Mouse (Mus musculus): ENCODE measurements around the gene Eml6. TPM values are rescaled to one million over a fixed set of nuclear protein-coding genes. Genes with fewer than 3 reads are reported as not detected.
"Not testable (repeated sequence)": the region's sequence is repeated elsewhere in the genome, so short reads cannot be mapped to it uniquely, and the experiment has no call there.

The Eml6 gene
- polyA plus RNA-seq, 1 experiment from 2014 or later, result 4.0 TPM

DNA sequence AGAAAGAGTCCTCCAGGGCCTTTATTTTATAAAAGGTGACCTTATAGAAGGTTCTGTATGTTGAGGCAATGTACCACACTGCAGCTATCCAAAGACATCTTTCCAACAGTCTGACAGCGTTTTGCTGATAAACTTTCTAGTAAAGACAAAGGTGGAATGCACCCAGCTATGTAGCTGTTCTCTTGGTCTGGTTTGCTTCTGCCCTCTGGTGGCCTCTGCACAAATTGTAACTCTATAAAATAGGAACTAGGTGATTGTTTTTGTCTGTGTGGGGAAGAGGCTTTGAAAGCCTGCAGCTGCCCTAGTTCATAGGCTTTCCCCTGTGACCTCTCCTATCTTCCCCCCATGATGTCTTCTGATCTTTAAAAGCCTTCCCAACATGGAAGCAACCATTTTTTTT is 140.7 kb downstream of the Eml6 start:
- H3K27ac ChIP-seq, result no peak overlapping the region
- H3K27me3 ChIP-seq, result peaks cover 19% of the 10 kb centered on the region
- H3K9me3 ChIP-seq, result no peaks in the 10 kb centered on the region
- H3K9ac ChIP-seq (replicated peaks), result no peak overlapping the region
- no peak overlapping the region for H3K4me3 ChIP-seq (replicated peaks)
- no peaks in the 10 kb centered on the region for H3K4me1 ChIP-seq (replicated peaks)
- ATAC-seq, result peak; percentile 76
- no peak overlapping the region for H3K4me2 ChIP-seq (replicated peaks)
- WGBS, result 10% methylated on average over 1 of the region's 1 CpGs
- H3K36me3 ChIP-seq, result no peaks in the 10 kb centered on the region

DNA sequence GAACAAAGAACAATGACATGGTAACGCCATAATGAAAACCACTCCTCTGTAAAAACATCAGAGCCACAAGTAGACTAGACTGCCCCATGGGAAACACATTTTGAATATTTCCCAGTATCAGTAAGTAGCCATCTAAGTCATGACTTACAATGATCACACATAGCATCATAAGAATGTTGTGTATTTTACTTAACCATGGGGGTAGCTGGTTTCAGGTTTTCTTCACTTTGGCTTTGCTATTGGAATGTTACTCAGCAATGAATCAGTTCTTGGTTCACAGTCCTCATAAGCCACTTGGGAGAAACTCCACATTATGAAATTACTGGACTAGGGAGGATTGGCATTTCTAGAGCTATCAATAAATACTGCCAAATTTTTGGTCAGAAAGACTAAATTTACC is 141.5 kb downstream of the Eml6 start:
- H3K4me2 ChIP-seq (replicated peaks), result no peak overlapping the region
- ATAC-seq, result no peak
- no peaks in the 10 kb centered on the region for H3K9me3 ChIP-seq
- WGBS, result 73% methylated on average over 1 of the region's 1 CpGs
- H3K4me3 ChIP-seq (replicated peaks), result no peak overlapping the region
- no peaks in the 10 kb centered on the region for H3K4me1 ChIP-seq (replicated peaks)
- H3K36me3 ChIP-seq, result no peaks in the 10 kb centered on the region
- no peak overlapping the region for H3K27ac ChIP-seq
- H3K27me3 ChIP-seq, result peaks cover 26% of the 10 kb centered on the region
- H3K9ac ChIP-seq (replicated peaks), result no peak overlapping the region

DNA sequence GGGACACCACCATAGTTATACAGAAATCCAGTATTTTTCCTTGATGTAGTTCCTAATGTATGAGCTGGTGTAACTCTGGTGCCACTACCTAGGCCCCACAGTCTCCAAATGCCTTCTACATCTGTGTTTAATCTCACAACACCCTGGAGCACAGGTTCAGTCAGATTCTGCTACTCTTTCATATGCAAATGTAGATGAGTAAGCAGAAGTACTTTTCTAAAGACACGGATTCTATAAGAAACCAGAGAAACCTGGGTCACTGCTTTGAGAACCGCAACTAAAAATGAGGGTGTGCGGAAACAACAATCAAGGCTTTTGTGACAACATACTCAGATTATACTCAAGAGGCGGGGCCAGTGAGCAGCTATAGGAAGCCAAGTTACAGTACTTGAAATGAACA is 142.8 kb downstream of the Eml6 start:
- Histone ChIP-seq H3K4me1 (replicated peaks) (no peaks in the 10 kb centered on the region), H3K9me3 (0 out of 2 replicates have a peak, but pooled peaks cover 3% of the 10 kb centered on the region), H3K27me3 (peaks cover 35% of the 10 kb centered on the region), H3K9ac (replicated peaks) (no peak overlapping the region), H3K4me3 (replicated peaks) (no peak overlapping the region), H3K27ac (no peak overlapping the region), H3K36me3 (no peaks in the 10 kb centered on the region), H3K4me2 (replicated peaks) (no peak overlapping the region)
- ATAC-seq, result no peak
- 51% methylated on average over 4 of the region's 4 CpGs for WGBS

DNA sequence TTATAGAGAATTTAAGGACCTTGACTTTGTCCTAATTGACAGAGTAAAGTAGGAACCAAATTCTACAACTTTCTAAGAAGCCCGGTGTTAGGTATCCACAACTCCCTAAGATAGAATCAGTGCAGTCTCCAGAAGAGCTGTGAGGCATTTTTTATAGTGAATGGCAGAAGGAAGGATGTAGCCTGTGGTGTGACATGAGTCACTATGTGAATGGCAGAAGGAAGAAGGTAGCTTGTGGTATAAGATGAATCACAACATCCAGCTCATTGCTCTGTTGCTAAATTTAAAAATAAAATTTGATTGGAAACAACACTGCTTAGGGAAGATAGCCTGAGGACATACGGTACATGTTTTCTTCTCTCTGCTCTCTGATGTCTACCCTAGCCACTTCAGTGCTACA is 146.2 kb downstream of the Eml6 start:
- no peak for ATAC-seq
- H3K27me3 ChIP-seq, result peaks cover 41% of the 10 kb centered on the region
- no peaks in the 10 kb centered on the region for H3K36me3 ChIP-seq
- no peak overlapping the region for H3K4me2 ChIP-seq (replicated peaks)
- H3K4me3 ChIP-seq (replicated peaks), result no peak overlapping the region
- H3K27ac ChIP-seq, result no peak overlapping the region
- peaks cover 10% of the 10 kb centered on the region for H3K4me1 ChIP-seq (replicated peaks)
- no peak overlapping the region for H3K9ac ChIP-seq (replicated peaks)
- H3K9me3 ChIP-seq, result 0 out of 2 replicates have a peak, but pooled peaks cover 3% of the 10 kb centered on the region
- WGBS, result 95% methylated on average over 2 of the region's 2 CpGs

DNA sequence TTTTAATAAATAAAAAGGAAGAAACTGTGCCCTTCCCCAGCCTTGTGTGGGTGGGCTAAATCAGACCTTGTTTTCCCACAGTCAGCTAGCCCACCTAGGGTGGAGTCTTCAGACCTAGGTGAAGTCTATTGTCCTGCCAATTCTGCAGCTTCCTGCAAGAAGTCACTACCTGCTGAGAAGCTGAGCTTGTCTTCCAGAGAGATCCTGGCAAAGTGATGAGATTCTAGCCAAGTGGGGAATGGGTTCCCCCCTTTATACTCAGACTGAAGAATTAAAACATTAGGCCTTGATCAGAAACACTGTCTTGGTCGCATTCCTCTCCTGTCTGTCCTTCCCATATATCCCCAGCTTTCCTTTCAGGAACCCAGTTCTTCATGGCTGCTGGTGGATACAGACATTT is 147.9 kb downstream of the Eml6 start:
- ATAC-seq, result no peak
- H3K4me2 ChIP-seq (replicated peaks), result no peak overlapping the region
- H3K36me3 ChIP-seq, result no peaks in the 10 kb centered on the region
- no peak overlapping the region for H3K4me3 ChIP-seq (replicated peaks)
- H3K9me3 ChIP-seq, result 0 out of 2 replicates have a peak, but pooled peaks cover 3% of the 10 kb centered on the region
- 82% methylated on average over 1 of the region's 1 CpGs for WGBS
- peaks cover 10% of the 10 kb centered on the region for H3K4me1 ChIP-seq (replicated peaks)
- H3K27me3 ChIP-seq, result peaks cover 43% of the 10 kb centered on the region
- no peak overlapping the region for H3K27ac ChIP-seq
- no peak overlapping the region for H3K9ac ChIP-seq (replicated peaks)

DNA sequence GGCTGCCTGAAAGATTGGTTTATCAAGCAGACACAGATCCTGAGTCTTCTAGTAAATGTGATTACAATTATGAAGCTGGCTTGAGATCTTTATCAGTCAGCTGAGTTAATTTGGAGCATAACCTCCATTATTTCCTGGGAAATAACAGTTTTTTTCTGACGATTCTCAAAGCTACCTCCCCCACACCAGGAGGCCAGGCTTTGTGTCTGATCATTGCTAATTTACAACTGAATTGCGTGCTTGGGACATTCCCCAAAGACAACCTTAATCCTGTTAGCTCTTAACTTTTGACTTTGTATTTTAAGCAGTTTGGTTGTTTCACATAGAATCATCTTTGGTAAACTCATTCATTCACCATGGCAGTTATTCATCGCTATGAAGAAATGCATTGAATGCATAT is 148.6 kb downstream of the Eml6 start:
- H3K4me2 ChIP-seq (replicated peaks), result no peak overlapping the region
- no peak overlapping the region for H3K9ac ChIP-seq (replicated peaks)
- peaks cover 47% of the 10 kb centered on the region for H3K27me3 ChIP-seq
- no peak for ATAC-seq
- H3K4me1 ChIP-seq (replicated peaks), result peaks cover 10% of the 10 kb centered on the region
- no peaks in the 10 kb centered on the region for H3K36me3 ChIP-seq
- no peak overlapping the region for H3K27ac ChIP-seq
- WGBS, result 14% methylated on average over 3 of the region's 3 CpGs
- H3K9me3 ChIP-seq, result 0 out of 2 replicates have a peak, but pooled peaks cover 3% of the 10 kb centered on the region
- H3K4me3 ChIP-seq (replicated peaks), result no peak overlapping the region

DNA sequence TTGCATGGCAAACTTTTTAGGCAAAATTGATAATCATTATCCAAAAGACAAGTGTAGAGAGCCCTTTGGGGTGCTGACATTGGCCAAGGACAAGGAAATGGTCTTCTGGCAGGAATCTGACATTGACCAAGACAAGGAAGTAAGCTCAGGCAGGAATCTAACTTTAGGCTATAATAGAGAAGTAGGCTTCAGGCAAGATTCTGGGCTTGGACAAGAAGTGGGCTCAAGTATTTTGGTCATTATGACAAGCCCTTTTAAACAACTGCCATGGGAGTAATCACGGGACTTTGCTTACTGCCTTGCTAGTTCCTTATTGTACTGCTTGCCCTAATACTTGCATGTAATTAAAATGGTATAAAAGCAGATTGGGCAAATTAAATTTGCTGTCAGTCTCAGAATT is 151.1 kb downstream of the Eml6 start:
- not testable (repeated sequence) for H3K4me3 ChIP-seq (replicated peaks)
- whole genome bisulfite sequencing, result 70% methylated on average over 1 of the region's 1 CpGs
- H3K27me3 ChIP-seq, result peaks cover 30% of the 10 kb centered on the region

DNA sequence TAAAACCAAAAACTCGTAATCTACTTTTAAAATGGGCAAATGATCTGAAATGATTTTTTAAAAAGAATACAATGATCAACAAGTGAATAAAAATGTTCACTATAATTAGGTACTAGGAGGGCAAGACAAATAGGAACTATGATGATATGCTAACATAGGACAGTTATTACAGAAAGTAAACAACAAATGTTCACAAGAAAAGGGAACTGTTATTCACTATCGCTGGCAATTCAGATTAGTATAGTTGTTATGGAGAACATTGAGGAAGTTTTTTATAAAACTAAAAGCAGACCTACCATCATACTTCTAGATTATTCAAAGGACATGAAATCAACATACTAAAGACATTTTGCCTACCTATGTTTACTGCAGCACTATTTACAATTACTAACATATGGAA is 155.7 kb downstream of the Eml6 start:
- no peak for ATAC-seq
- Histone ChIP-seq H3K9ac (replicated peaks) (no peak overlapping the region), H3K4me2 (replicated peaks) (no peak overlapping the region), H3K4me1 (replicated peaks) (no peaks in the 10 kb centered on the region), H3K27ac (no peak overlapping the region), H3K4me3 (replicated peaks) (no peak overlapping the region), H3K36me3 (no peaks in the 10 kb centered on the region), H3K27me3 (peaks cover 17% of the 10 kb centered on the region; the same call in 1 of the 2 replicates), H3K9me3 (no peaks in the 10 kb centered on the region)
- 90% methylated on average over 2 of the region's 2 CpGs for WGBS

More for the DNA sequence above, 151.1 kb downstream of the Eml6 start:
- not testable (repeated sequence) for H3K9ac ChIP-seq (replicated peaks); ATAC-seq; H3K36me3 ChIP-seq; H3K27ac ChIP-seq; H3K9me3 ChIP-seq; H3K4me2 ChIP-seq (replicated peaks)
- peaks cover 10% of the 10 kb centered on the region for H3K4me1 ChIP-seq (replicated peaks)

DNA sequence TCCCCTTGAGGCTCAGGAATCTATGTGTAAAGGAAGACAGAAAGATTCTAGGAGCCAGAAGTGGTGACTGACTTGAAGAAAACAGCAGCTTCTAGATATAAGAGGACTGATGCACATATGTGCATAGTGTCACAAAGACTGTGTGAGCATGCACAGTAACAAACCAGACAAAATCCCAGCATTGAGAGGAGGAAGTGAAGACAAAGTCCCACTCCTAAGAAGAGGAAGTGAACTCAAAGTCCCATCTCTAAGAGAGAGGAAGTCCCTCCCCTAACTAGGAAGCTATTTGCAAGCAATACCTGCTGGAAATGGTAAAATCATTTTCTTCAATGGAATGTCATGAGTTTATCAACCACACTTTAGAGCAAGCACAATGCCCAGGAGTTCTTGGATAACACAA is 161.6 kb downstream of the Eml6 start:
- no peak overlapping the region for H3K9ac ChIP-seq (replicated peaks)
- no peak overlapping the region for H3K27ac ChIP-seq
- no peak overlapping the region for H3K4me3 ChIP-seq (replicated peaks)
- no peaks in the 10 kb centered on the region for H3K27me3 ChIP-seq
- ATAC-seq, result no peak
- H3K9me3 ChIP-seq, result no peaks in the 10 kb centered on the region
- H3K4me1 ChIP-seq (replicated peaks), result peaks cover 5% of the 10 kb centered on the region; the same call in 1 of the 2 replicates
- H3K36me3 ChIP-seq, result no peaks in the 10 kb centered on the region
- no peak overlapping the region for H3K4me2 ChIP-seq (replicated peaks)

DNA sequence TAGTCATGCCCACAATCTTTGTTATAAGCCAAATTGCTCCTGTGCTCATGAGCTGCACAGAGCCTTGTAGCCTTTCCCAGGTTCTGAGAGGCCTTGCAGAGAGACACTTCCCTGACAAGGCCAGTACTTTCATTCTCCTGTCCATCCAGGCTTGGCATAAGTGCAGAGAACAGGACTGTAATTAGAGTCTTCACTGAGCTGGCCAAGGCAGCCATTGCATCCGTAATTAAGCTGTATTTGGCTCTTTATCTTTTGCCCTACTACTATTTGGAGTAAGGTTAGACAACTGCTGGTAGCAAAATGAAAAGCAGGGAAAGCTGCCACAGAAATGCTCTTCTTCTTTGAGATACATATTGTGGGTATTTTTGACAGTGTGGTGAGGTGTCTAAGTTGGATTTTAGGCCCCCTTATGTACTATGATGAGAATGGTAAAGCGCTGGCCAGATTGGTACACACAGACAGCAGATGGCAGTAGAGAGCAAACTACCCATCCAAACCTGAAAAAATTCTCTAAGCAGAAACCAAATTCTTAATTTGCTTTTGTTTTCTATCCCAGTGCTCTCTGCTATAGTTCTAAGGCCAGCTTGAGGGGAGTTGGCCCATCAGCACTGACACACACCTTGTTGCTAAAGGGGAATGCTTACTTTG is 164.0 kb downstream of the Eml6 start:
- H3K9ac ChIP-seq (replicated peaks), result no peak overlapping the region
- peaks cover 5% of the 10 kb centered on the region; the same call in 1 of the 2 replicates for H3K4me1 ChIP-seq (replicated peaks)
- no peak overlapping the region for H3K4me3 ChIP-seq (replicated peaks)
- H3K9me3 ChIP-seq, result no peaks in the 10 kb centered on the region
- H3K27me3 ChIP-seq, result no peaks in the 10 kb centered on the region
- H3K27ac ChIP-seq, result no peak overlapping the region
- 34% methylated on average over 2 of the region's 2 CpGs for WGBS
- no peak overlapping the region for H3K4me2 ChIP-seq (replicated peaks)
- peak; percentile 68 for ATAC-seq
- no peaks in the 10 kb centered on the region for H3K36me3 ChIP-seq

DNA sequence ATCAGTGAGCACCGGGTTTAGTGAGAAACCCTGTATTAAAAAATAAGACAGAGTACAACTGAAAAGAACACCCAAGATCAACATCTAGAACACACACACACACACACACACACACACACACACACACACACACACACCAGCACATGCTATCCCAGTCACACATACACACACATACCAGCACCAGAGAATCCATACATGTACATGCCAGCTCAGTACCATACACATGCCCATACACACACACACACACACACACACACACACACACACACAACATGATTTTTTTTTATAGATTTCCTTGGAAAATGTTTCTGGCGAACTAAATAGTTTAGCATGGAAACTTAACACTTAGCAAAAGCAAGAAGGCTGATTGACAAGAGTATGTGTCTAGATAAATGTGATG is 164.8 kb downstream of the Eml6 start:
- ATAC-seq, result no peak
- Histone ChIP-seq H3K4me3 (replicated peaks) (no peak overlapping the region), H3K4me2 (replicated peaks) (no peak overlapping the region), H3K9me3 (no peaks in the 10 kb centered on the region), H3K4me1 (replicated peaks) (peaks cover 5% of the 10 kb centered on the region; the same call in 1 of the 2 replicates), H3K9ac (replicated peaks) (no peak overlapping the region), H3K27me3 (no peaks in the 10 kb centered on the region), H3K36me3 (no peaks in the 10 kb centered on the region), H3K27ac (no peak overlapping the region)
- 75% methylated on average over 2 of the region's 2 CpGs for WGBS

DNA sequence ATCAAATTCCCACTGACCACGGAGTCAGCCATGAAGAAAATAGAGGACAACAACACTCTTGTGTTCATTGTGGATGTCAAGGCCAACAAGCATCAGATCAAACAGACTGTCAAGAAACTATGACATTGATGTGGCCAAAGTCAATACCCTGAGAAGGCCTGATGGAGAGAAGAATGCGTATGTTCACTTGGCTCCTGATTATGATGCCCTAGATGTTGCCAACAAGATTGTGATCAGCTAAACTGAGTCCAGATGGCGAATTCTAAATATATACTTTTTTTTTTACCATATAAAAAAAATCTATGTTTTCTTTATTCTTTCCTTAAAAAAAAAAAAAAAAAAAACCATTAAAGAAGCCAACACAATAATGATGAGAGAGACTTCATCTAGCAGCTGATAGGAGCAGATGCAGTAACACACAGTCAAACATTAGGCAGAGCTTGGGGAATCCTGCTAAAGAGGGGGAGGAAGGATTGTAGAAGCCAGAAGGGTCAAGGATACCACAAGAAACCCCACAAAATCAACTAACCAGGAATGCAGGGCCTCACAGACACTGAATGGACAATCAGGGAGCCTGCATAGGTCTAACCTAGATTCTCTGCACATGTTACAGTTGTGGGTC is 185.1 kb downstream of the Eml6 start:
- no peak overlapping the region for H3K4me3 ChIP-seq (replicated peaks)
- no peak overlapping the region for H3K4me2 ChIP-seq (replicated peaks)
- H3K36me3 ChIP-seq, result no peaks in the 10 kb centered on the region
- ATAC-seq, result no peak
- H3K9ac ChIP-seq (replicated peaks), result no peak overlapping the region
- no peak overlapping the region for H3K27ac ChIP-seq
- no peaks in the 10 kb centered on the region for H3K4me1 ChIP-seq (replicated peaks)
- H3K9me3 ChIP-seq, result no peaks in the 10 kb centered on the region
- no peaks in the 10 kb centered on the region for H3K27me3 ChIP-seq
- WGBS, result 91% methylated on average over 3 of the region's 3 CpGs

DNA sequence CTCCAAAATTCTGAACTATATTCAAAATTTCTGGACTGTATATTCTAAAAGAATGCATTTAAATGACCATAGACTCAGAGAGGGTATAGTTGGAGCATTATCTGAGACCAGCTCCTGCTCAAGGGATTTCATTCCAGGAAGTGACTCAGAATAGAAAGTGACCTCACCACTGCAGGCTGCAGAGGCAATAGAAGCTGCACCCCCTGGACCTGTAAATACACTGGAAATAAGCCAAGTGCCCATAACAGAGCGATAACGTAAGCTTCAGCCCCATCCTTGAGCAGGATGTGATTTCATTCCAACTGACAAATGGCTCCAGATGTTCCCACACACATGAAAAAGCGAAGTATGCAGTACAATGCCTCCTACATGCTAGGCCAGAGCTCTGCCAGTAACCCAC is 186.1 kb downstream of the Eml6 start:
- Histone ChIP-seq H3K36me3 (no peaks in the 10 kb centered on the region), H3K9ac (replicated peaks) (no peak overlapping the region), H3K27ac (no peak overlapping the region), H3K4me3 (replicated peaks) (no peak overlapping the region), H3K4me2 (replicated peaks) (no peak overlapping the region), H3K27me3 (no peaks in the 10 kb centered on the region), H3K9me3 (no peaks in the 10 kb centered on the region), H3K4me1 (replicated peaks) (no peaks in the 10 kb centered on the region)
- WGBS, result 91% methylated on average over 3 of the region's 3 CpGs
- ATAC-seq, result no peak
